Mouse (Mus musculus): ENCODE results near the gene Znrf2.

DNA sequence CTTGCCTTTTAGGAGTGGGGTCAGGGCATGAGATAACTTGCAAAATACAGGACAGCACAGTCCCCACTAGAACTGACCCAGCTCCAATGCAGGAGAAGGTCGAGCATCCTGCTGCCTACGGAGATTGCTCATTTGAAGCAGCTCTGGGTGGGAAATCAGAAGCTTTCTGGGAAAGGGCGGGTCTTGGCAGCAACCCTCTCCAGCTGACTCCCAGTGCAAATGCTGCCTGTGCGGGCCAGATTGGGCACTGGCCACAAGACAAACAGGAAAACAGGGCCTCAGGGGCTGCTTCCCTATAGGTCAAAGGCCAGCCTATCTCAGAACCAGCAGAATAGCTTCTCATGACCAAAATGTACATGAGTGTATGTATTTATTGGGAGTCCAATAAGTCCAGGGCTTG lies 122.9 kb downstream of the Znrf2 start:
- TF ChIP-seq CTCF (IDR thresholded peaks at IDR 0.05; ENCODE audit: insufficient read depth, low read depth, low read length) = no peak
- TF ChIP-seq POLR2A (IDR thresholded peaks at IDR 0.05; ENCODE audit: insufficient read depth, low read depth, low read length) = no peak

Measured in olfactory bulb, adult 2 months (tissue).